Comparison of ENCODE assay signal across 31 mouse cellular contexts in the genomic region with DNA sequence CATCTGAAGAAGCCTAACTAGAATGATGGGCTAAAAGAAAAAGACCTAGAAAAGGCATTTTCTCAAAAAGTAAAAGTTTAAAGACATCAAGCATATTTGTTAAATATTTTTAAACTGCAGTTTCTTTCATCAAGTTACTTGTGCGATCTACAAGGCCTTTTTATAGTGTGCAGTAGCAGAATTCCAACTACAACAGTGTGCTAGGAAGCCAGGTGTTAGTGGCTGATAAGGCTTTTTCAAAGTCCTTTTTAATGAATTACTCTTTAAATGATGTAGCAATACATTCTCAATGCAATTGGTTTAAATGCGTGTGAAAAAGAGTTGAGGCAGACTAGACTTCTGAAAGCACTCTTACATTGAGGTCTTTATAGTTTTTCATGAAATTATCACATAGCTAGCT. TPM values are rescaled to one million over a fixed set of nuclear protein-coding genes. Genes with fewer than 3 reads are reported as not detected.
"Had no signal": no experiment of that assay in that cellular context is flagged by ENCODE, and none has a peak within 500 bp of the region (broad histone marks: within the 10 kb centered on the region; RNA-seq: fewer than 3 reads in every experiment).

No protein-coding gene starts in this region.

- H3K27me3 ChIP-seq: embryonic facial prominence, embryonic 12.5 days; embryonic facial prominence, embryonic 13.5 days; embryonic facial prominence, embryonic 15.5 days; forebrain, embryonic 12.5 days; forebrain, embryonic 13.5 days; forebrain, embryonic 15.5 days had no signal

- H3K27ac ChIP-seq: embryonic facial prominence, embryonic 10.5 days; embryonic facial prominence, embryonic 12.5 days; embryonic facial prominence, embryonic 13.5 days; embryonic facial prominence, embryonic 15.5 days; forebrain, embryonic 10.5 days; forebrain, embryonic 12.5 days; forebrain, embryonic 13.5 days; forebrain, embryonic 15.5 days; gastrocnemius, adult 2 months; heart, adult 2 months had no signal

- H3K9me3 ChIP-seq: embryonic facial prominence, embryonic 10.5 days; embryonic facial prominence, embryonic 12.5 days; embryonic facial prominence, embryonic 13.5 days; embryonic facial prominence, embryonic 15.5 days; forebrain, embryonic 10.5 days; forebrain, embryonic 12.5 days; forebrain, embryonic 13.5 days; forebrain, embryonic 15.5 days had no signal

- ATAC-seq: forebrain, embryonic 13.5 days; forebrain, embryonic 14.5 days; forebrain, embryonic 15.5 days; forebrain, embryonic 16.5 days; forebrain, postnatal 0 days had no signal

- H3K4me2 ChIP-seq: embryonic facial prominence, embryonic 12.5 days; embryonic facial prominence, embryonic 13.5 days; embryonic facial prominence, embryonic 15.5 days; forebrain, embryonic 12.5 days; forebrain, embryonic 13.5 days; forebrain, embryonic 15.5 days had no signal

- H3K36me3 ChIP-seq: embryonic facial prominence, embryonic 10.5 days; embryonic facial prominence, embryonic 12.5 days; embryonic facial prominence, embryonic 13.5 days; embryonic facial prominence, embryonic 15.5 days; forebrain, embryonic 10.5 days; forebrain, embryonic 12.5 days; forebrain, embryonic 15.5 days had no signal

- H3K9ac ChIP-seq: embryonic facial prominence, embryonic 12.5 days; embryonic facial prominence, embryonic 13.5 days; embryonic facial prominence, embryonic 15.5 days; forebrain, embryonic 12.5 days; forebrain, embryonic 13.5 days; forebrain, embryonic 15.5 days; forebrain, postnatal 0 days had no signal

- DNase-seq: cerebellum, adult 8-10 months; cerebellum, adult 9-10 months; cerebellum, adult 9-11 months; cerebellum, postnatal 10 days; cerebellum, postnatal 14 days; cerebellum, postnatal 25 days; cerebellum, postnatal 36 days; embryo, embryonic 11 days; forebrain, postnatal 0 days; gastrocnemius, adult 2 months; gastrocnemius, postnatal 10 days; gastrocnemius, postnatal 14 days; gastrocnemius, postnatal 25 days; gastrocnemius, postnatal 36 days; heart, adult 11 months; heart, adult 18-20 months; heart, adult 2 months had no signal

- H3K4me3 ChIP-seq: embryonic facial prominence, embryonic 10.5 days; embryonic facial prominence, embryonic 12.5 days; embryonic facial prominence, embryonic 13.5 days; embryonic facial prominence, embryonic 15.5 days; erythroblast, embryonic 14.5 days; forebrain, embryonic 10.5 days; forebrain, embryonic 12.5 days; forebrain, embryonic 13.5 days; forebrain, embryonic 15.5 days; gastrocnemius, adult 2 months; heart, adult 2 months had no signal

- H3K4me1 ChIP-seq: embryonic facial prominence, embryonic 10.5 days; embryonic facial prominence, embryonic 12.5 days; embryonic facial prominence, embryonic 13.5 days; embryonic facial prominence, embryonic 15.5 days; forebrain, embryonic 10.5 days; forebrain, embryonic 12.5 days; forebrain, embryonic 13.5 days; forebrain, embryonic 15.5 days had no signal

RNA-seq across cellular contexts. Expression of gene Pgr, which starts 42.2 kb away (rescaled TPM):
- total RNA-seq: common myeloid progenitor, adult 5-6 weeks; gastrocnemius, adult 18-20 months; gastrocnemius, postnatal 36 days; granulocyte monocyte progenitor cell, adult 5-6 weeks; heart, adult 18-20 months had no signal
- polyA plus RNA-seq: erythroblast, embryonic 14.5 days had no signal
